Mouse (Mus musculus): ENCODE measurements around the gene 4933402N22Rik.
"Not testable (repeated sequence)": the region's sequence is repeated elsewhere in the genome, so short reads cannot be mapped to it uniquely, and the experiment has no call there.

4933402N22Rik gene

DNA sequence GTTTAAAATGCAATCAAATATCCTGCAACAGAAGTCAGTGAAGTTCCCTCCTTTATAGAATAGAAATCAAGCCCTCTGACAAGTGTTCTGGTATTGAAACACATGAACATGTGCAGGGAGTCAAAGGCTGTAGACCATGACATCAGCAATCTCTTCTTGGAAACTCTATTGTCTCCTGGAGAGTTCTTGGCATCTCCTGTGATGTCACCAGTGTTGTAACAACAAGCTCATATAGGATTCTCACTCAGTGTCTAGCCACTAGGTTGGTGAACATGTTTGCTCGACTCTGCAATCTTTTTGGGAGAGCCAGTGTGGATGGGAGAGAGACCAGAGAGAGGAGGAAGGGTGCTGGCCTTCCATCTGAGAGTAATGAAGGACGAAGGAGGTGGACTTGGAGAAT, at the start of gene 4933402N22Rik:
Gene 4933402N22Rik, plus strand, starts transcription at position 301 of the 400 bp plus-strand sequence.
- in situ Hi-C loops (cut with MboI, MseI), result not testable (repeated sequence)

- in situ Hi-C loops (cut with MboI, MseI), result loop anchor here (10.0 kb wide), 1 partner anchor 1669 kb away; no protein-coding TSS in a partner anchor
Measured at GRCm38 (mm10) chr5:11923790-11924189, 5.9 kb downstream of the 4933402N22Rik start.

All from regulatory T cell (primary cell).